Mouse (Mus musculus) activated CD4-positive, CD25-positive, alpha-beta regulatory T cell, adult 4 months (primary cell): ENCODE data around the gene Stx5a. TPM values are rescaled to one million over a fixed set of nuclear protein-coding genes. Genes with fewer than 3 reads are reported as not detected.

Experiments used
- ATAC-seq: one replicate; pipeline ENCODE4 v1.8.0; 2017
- polyA plus RNA-seq, 2 experiments: library from polyadenylated mRNA; unstranded; fragments of 100-300 nt; shearing (Covaris generic); gene quantifications; one replicate each; pipeline ENCODE4 v1.2.1; 2017

Gene Stx5a
- polyA plus RNA-seq, 2 experiments from 2014 or later: 109 to 113 TPM

GRCm38 (mm10) chr19:8803204-8803780, 62.1 kb downstream of the Stx5a start:
- ATAC-seq: no peak

- no peak for ATAC-seq
Observed at GRCm38 (mm10) chr19:8803879-8804660, 62.9 kb downstream of the Stx5a start.

Other genes with a start within 250 kb of the Stx5a start
- under 1 TPM in 1 of 2 experiments, not detected in 1; 0.40 TPM for gene Slc22a8, start 150.2 kb upstream of the Stx5a start, polyA plus RNA-seq
- gene Slc22a6, start 123.4 kb upstream of the Stx5a start, polyA plus RNA-seq: not detected
- gene Chrm1, start 77.6 kb upstream of the Stx5a start, polyA plus RNA-seq: not detected
- gene Slc3a2, start 18.0 kb upstream of the Stx5a start, polyA plus RNA-seq: 10 to 100 TPM; 60.3 to 69.3 TPM
- gene Wdr74, start 5.6 kb upstream of the Stx5a start, polyA plus RNA-seq: 10 to 100 TPM; 43.3 to 70.5 TPM
- gene 1700092M07Rik, start 695 bp upstream of the Stx5a start, polyA plus RNA-seq: not detected
- gene Nxf1, start 15.7 kb downstream of the Stx5a start, polyA plus RNA-seq: 100 to 1,000 TPM; 126 to 163 TPM
- 100 to 1,000 TPM; 115 to 137 TPM for gene Tmem223, start 29.6 kb downstream of the Stx5a start, polyA plus RNA-seq
- gene Tmem179b, start 33.1 kb downstream of the Stx5a start, polyA plus RNA-seq: 100 to 1,000 TPM in 1 of 2 experiments, 10 to 100 TPM in 1; 98.5 to 110 TPM
- 1 to 10 TPM; 3.5 to 6.9 TPM for gene Taf6l, start 45.0 kb downstream of the Stx5a start, polyA plus RNA-seq
- gene Polr2g, start 57.2 kb downstream of the Stx5a start, polyA plus RNA-seq: 100 to 1,000 TPM; 171 to 186 TPM
- gene Zbtb3, start 61.1 kb downstream of the Stx5a start, polyA plus RNA-seq: 1 to 10 TPM; 2.1 TPM
- gene Ttc9c, start 77.9 kb downstream of the Stx5a start, polyA plus RNA-seq: 10 to 100 TPM; 39.9 to 43.8 TPM
- 1 to 10 TPM; 6.0 to 6.1 TPM for gene Hnrnpul2, start 78.6 kb downstream of the Stx5a start, polyA plus RNA-seq
- gene AC129217.1, start 88.4 kb downstream of the Stx5a start, polyA plus RNA-seq: not detected
- gene Bscl2, start 96.1 kb downstream of the Stx5a start, polyA plus RNA-seq: 100 to 1,000 TPM in 1 of 2 experiments, 10 to 100 TPM in 1; 93.4 to 102 TPM
- gene Gng3, start 97.8 kb downstream of the Stx5a start, polyA plus RNA-seq: 1 to 10 TPM in 1 of 2 experiments, under 1 TPM in 1; 0.42 to 1.2 TPM
- not detected for gene Lrrn4cl, start 109.4 kb downstream of the Stx5a start, polyA plus RNA-seq
- 10 to 100 TPM; 62.6 to 75.9 TPM for gene Ubxn1, start 130.1 kb downstream of the Stx5a start, polyA plus RNA-seq
- gene Uqcc3, start 139.5 kb downstream of the Stx5a start, polyA plus RNA-seq: 10 to 100 TPM; 85.8 to 90.4 TPM
- gene Lbhd1, start 142.3 kb downstream of the Stx5a start, polyA plus RNA-seq: 10 to 100 TPM; 63.2 to 70.9 TPM
- gene Gm49403, start 142.5 kb downstream of the Stx5a start, polyA plus RNA-seq: not detected
- 100 to 1,000 TPM; 112 to 130 TPM for gene 1810009A15Rik, start 147.4 kb downstream of the Stx5a start, polyA plus RNA-seq
- 1 to 10 TPM in 1 of 2 experiments, not detected in 1; 1.5 TPM for gene Gm49416, start 147.5 kb downstream of the Stx5a start, polyA plus RNA-seq
- gene Ints5, start 151.6 kb downstream of the Stx5a start, polyA plus RNA-seq: 10 to 100 TPM in 1 of 2 experiments, 1 to 10 TPM in 1; 8.9 to 12.2 TPM
- gene Ganab, start 156.7 kb downstream of the Stx5a start, polyA plus RNA-seq: 10 to 100 TPM; 40.0 to 57.3 TPM
- 10 to 100 TPM; 16.3 to 18.6 TPM for gene B3gat3, start 179.0 kb downstream of the Stx5a start, polyA plus RNA-seq
- 10 to 100 TPM in 1 of 2 experiments, 1 to 10 TPM in 1; 7.7 to 11.6 TPM for gene Rom1, start 187.9 kb downstream of the Stx5a start, polyA plus RNA-seq
- 10 to 100 TPM; 20.4 to 25.1 TPM for gene Eml3, start 188.1 kb downstream of the Stx5a start, polyA plus RNA-seq
- 100 to 1,000 TPM in 1 of 2 experiments, 10 to 100 TPM in 1; 58.5 to 101 TPM for gene Mta2, start 200.5 kb downstream of the Stx5a start, polyA plus RNA-seq
- 10 to 100 TPM; 21.3 to 25.1 TPM for gene Tut1, start 212.4 kb downstream of the Stx5a start, polyA plus RNA-seq
- 100 to 1,000 TPM; 589 to 842 TPM for gene Eef1g, start 225.6 kb downstream of the Stx5a start, polyA plus RNA-seq
- 10 to 100 TPM; 47.2 to 60.1 TPM for gene Ahnak, start 247.9 kb downstream of the Stx5a start, polyA plus RNA-seq